Mouse (Mus musculus) small intestine, adult 2 months (tissue): ENCODE measurements at regions not wholly inside any gene's neighbourhood (a gene's known extent, or its start where the extent isn't known, plus 50 kb on each side); places are given as distances from the start of the nearest gene placed in this dataset.

Experiments used
- CTCF ChIP-seq: fragments of 200-500 bp; IDR thresholded peaks from 2 replicates; pipeline ENCODE4 v1.5.1; 2012; ENCODE audit warnings: low read depth, mild to moderate bottlenecking, control low read depth, inconsistent platforms, low read length, moderate library complexity, mixed read lengths; ENCODE audit not compliant: insufficient replicate concordance, insufficient read length; ENCODE audit errors: extremely low read depth
- POLR2A ChIP-seq: fragments of 200-500 bp; IDR thresholded peaks from 2 replicates; pipeline ENCODE4 v1.6.1; 2012; ENCODE audit warnings: low read depth, mild to moderate bottlenecking, control low read depth, inconsistent platforms, low read length, moderate library complexity

DNA sequence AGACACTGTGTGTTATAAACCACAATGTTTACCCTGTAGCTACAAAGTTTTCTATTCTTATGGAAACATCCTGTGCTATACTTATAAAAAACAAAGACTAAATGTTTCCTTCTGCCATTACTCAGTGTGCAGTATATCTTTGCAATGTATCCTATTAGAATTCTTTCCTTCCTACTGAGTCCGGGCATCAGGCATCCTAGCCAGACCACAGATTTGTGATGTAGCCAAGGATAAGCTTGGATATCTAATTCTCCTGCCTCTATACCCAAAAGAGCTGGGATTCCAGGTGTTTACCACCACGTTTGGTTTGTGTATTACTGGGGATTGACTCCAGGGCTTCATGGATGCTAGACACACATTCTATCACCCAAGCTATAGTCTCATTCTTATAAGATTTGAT, 56.0 kb upstream of the Slc22a23 start:
- no peak for TF ChIP-seq CTCF
- TF ChIP-seq POLR2A: no peak
